Mouse (Mus musculus) olfactory bulb, adult 2 months (tissue): ENCODE results near the gene Pim3.

Source experiments
- CTCF ChIP-seq: fragments of 200-500 bp; IDR thresholded peaks from 2 replicates; pipeline ENCODE4 v1.5.1; 2012; ENCODE audit warnings: low read depth, mild to moderate bottlenecking, low read length, moderate library complexity; ENCODE audit not compliant: insufficient read depth
- POLR2A ChIP-seq: fragments of 200-500 bp; IDR thresholded peaks from 2 replicates; pipeline ENCODE4 v1.6.1; 2012; ENCODE audit warnings: mild to moderate bottlenecking, low read depth, low read length, moderate library complexity; ENCODE audit not compliant: insufficient read depth

- no peak for TF ChIP-seq POLR2A
- TF ChIP-seq CTCF, result no peak
These were observed 42.2 kb downstream of the Pim3 start for GRCm38 (mm10) chr15:88904056-88904811.
